Comparison of ENCODE assay signal across 9 mouse cellular contexts in the genomic region with DNA sequence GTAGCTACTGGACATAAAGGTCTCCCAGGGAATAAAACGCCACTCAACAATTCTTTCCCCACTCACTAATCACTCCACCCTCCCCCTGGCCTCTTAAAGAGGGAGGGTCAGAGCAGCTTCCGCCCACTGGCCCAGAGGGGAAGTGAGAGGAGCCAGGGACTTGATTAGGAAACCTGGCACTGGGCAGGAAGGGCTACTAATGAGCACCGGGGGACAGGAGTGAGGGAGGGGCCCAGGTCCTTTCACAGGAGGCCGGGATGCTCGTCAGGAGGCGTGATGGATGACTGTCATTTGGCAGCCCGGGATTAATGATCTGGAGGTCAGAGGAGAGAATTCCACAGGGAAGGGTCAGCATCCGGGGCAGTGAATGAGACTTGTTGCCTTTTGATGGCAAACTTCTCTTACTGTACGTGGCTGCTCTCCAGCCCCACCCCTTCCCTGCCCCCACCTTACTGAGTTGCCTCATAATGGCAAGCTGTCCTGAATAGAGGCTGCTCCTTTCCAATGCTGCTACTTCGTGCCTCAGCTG. TPM values are rescaled to one million over a fixed set of nuclear protein-coding genes. Genes with fewer than 3 reads are reported as not detected.
DNase-seq lines count a peak whose midpoint lies in the region; ATAC-seq and TF ChIP-seq lines count a peak whose summit lies in the region.
"Had no signal": no experiment of that assay in that cellular context is flagged by ENCODE, and none has a peak within 500 bp of the region (broad histone marks: within the 10 kb centered on the region; RNA-seq: fewer than 3 reads in every experiment).

No protein-coding gene starts in this region.

- H3K27ac ChIP-seq in stomach, embryonic 15.5 days, result no peak overlapping the region
- no peak overlapping the region for H3K27ac ChIP-seq in thymus, adult 2 months (ENCODE audit: control insufficient read depth, insufficient read depth, low read length)
- H3K27ac ChIP-seq: limb, embryonic 15.5 days had no signal

- H3K9ac ChIP-seq in stomach, embryonic 15.5 days, result no peak overlapping the region
- H3K9ac ChIP-seq: limb, embryonic 15.5 days had no signal

- DNase-seq in 3T3-L1 (ENCODE audit: low read depth, low spot score) (peak; percentile 14), R1 (ENCODE audit: low read depth, low spot score) (peak; percentile 59)
- peak; percentile 31 to 72 for DNase-seq in heart, adult 9 months (ENCODE audit: low spot score in 2 of 2)
- peak; percentile 56 to 74 for DNase-seq in kidney, postnatal 4 days
- no peak for DNase-seq in thymus, adult 2 months
- no peak for DNase-seq in cerebellum, adult 8-10 months
- DNase-seq in layer of hippocampus, adult 11-12 months (ENCODE audit: low spot score), result no peak

- no peak overlapping the region for H3K4me3 ChIP-seq in stomach, embryonic 15.5 days (replicated peaks)
- H3K4me3 ChIP-seq in thymus, adult 2 months (ENCODE audit: control insufficient read depth, insufficient read depth, low read length), result no peak overlapping the region
- H3K4me3 ChIP-seq: limb, embryonic 15.5 days had no signal

- no peak for TF ChIP-seq POLR2A in thymus, adult 2 months (IDR thresholded peaks at IDR 0.05; ENCODE audit: control insufficient read depth, extremely low read depth, insufficient read depth, low read length, poor library complexity)

- WGBS in stomach, embryonic 15.5 days, result 21% methylated on average over 10 of the region's 10 CpGs
- WGBS in thymus, adult 2 months, result 96% methylated on average over 10 of the region's 10 CpGs

- no peak for TF ChIP-seq CTCF in thymus, adult 2 months (IDR thresholded peaks at IDR 0.05; ENCODE audit: borderline replicate concordance, control insufficient read depth, extremely low read depth, insufficient read depth, low read length, poor library complexity)

- H3K4me1 ChIP-seq in stomach, embryonic 15.5 days, result peaks cover 5% of the 10 kb centered on the region; the same call in 1 of the 2 replicates
- peaks cover 5% of the 10 kb centered on the region; the same call in 1 of the 2 replicates for H3K4me1 ChIP-seq in thymus, adult 2 months (replicated peaks; ENCODE audit: control insufficient read depth, insufficient read depth, low read length)

- ATAC-seq in stomach, embryonic 15.5 days (ENCODE audit: insufficient read depth, low FRiP score, low read depth), result 0 out of 2 replicates have a peak, but pooled peaks have one; percentile 15

- no peak overlapping the region for H3K4me2 ChIP-seq in stomach, embryonic 15.5 days
- H3K4me2 ChIP-seq: limb, embryonic 15.5 days had no signal

- H3K36me3 ChIP-seq in stomach, embryonic 15.5 days, result no peaks in the 10 kb centered on the region
- H3K36me3 ChIP-seq in thymus, adult 2 months (ENCODE audit: control insufficient read depth, insufficient read depth, low read length), result peaks cover 41% of the 10 kb centered on the region

- H3K9me3 ChIP-seq in stomach, embryonic 15.5 days, result no peaks in the 10 kb centered on the region
- H3K9me3 ChIP-seq: limb, embryonic 15.5 days had no signal

- no peaks in the 10 kb centered on the region for H3K27me3 ChIP-seq in stomach, embryonic 15.5 days (replicated peaks)
- no peaks in the 10 kb centered on the region for H3K27me3 ChIP-seq in thymus, adult 2 months (ENCODE audit: control insufficient read depth, insufficient read depth, low read length)
- H3K27me3 ChIP-seq: limb, embryonic 15.5 days had no signal

RNA-seq across cellular contexts. Expression of a gene that starts 33.1 kb away (rescaled TPM):
- 68.3 and 69.6 TPM in 2 replicates for polyA plus RNA-seq in stomach, embryonic 15.5 days (2015; fragmentation: Nextera tagmentation; extraction: Ambion mirVana)
- 597 and 762 TPM in 2 replicates for polyA plus RNA-seq in thymus, adult 2 months (2012; rRNA removed)

RNA-seq across cellular contexts. Expression of a gene that starts 37.8 kb away (rescaled TPM):
- 5.9 and 6.0 TPM in 2 replicates for polyA plus RNA-seq in stomach, embryonic 15.5 days (2015; fragmentation: Nextera tagmentation; extraction: Ambion mirVana)
- 68.0 and 70.3 TPM in 2 replicates for polyA plus RNA-seq in thymus, adult 2 months (2012; rRNA removed)

Comparison
In these comparisons a context has a peak if more than half of its experiments do, and no peak if none do; other contexts are left out.
1. DNase-seq: peak in 3T3-L1 (single experiment), R1 (single experiment), heart, adult 9 months (2 of 2) and kidney, postnatal 4 days (2 of 2); none in thymus, adult 2 months (single experiment), cerebellum, adult 8-10 months (single experiment) and layer of hippocampus, adult 11-12 months (single experiment).